Mouse (Mus musculus) left cerebral cortex, postnatal 14 days (tissue): ENCODE measurements at regions not wholly inside any gene's neighbourhood (a gene's known extent, or its start where the extent isn't known, plus 50 kb on each side); places are given as distances from the start of the nearest gene placed in this dataset.

ENCODE experiments used
- DNase-seq, 2 experiments: peaks; one replicate each; pipeline ENCODE4 v3.0.0; 2021 to 2022; ENCODE audit warnings: low spot score in 2 of 2, mixed read lengths in 1 of 2
- intact Hi-C: fragments of 180-260 bp; cut with DNase I; formaldehyde crosslinking; loops from one replicate; pipeline ENCODE4 v1.15.1; 2025

DNA sequence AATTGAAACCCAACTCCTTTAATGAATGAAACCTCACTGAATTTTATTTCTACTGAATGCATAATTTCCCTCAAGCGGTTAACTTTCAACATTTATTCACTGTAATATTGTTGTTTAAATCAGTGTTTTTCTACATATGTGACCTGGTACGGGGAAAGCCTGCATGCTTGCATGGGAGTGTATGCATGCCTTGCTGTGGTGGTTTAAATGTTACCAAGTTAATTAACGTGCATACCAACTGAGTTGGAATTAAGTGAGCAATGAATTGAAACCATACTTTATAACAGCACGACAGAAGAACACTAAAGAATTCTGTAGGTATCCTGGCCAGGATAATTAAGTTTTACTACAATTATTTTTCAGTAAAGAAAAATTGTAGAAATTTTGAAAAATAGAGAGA, 211.4 kb upstream of the Slc39a10 start:
- intact Hi-C loops = no loop called here
- no peak for DNase-seq

DNA sequence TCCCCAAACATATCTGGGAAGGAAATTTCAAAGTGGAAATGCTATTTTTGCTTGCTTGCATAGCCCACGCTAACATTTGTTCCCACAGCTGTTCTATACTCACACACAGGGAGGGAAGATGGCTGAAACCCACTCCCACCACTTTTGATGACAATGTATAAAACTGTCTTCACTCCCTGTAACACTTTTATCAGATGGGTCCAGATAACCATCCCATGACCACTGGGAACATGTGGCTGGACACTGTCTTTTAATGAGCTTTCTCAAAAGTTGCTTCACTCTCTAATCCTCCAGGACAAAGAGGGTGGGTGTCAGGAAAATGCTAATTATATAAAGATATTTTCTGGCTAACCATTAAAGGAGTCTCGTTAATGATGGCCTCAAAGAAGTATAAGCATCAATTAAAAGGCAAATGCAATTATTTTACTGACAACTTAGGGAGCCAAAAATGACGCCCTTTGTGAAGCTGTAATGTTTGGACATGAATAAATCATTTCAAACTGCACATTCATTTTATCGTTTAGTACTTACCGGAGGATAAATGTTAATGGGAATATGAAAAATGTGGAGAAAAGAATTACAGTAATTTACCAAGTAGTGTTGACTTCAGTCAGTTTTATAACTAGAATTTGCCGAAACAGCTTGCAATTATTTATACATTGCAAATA, 210.8 kb upstream of the Slc39a10 start:
- intact Hi-C loops = no loop called here
- peak; percentile 47 to 67 for DNase-seq

DNA sequence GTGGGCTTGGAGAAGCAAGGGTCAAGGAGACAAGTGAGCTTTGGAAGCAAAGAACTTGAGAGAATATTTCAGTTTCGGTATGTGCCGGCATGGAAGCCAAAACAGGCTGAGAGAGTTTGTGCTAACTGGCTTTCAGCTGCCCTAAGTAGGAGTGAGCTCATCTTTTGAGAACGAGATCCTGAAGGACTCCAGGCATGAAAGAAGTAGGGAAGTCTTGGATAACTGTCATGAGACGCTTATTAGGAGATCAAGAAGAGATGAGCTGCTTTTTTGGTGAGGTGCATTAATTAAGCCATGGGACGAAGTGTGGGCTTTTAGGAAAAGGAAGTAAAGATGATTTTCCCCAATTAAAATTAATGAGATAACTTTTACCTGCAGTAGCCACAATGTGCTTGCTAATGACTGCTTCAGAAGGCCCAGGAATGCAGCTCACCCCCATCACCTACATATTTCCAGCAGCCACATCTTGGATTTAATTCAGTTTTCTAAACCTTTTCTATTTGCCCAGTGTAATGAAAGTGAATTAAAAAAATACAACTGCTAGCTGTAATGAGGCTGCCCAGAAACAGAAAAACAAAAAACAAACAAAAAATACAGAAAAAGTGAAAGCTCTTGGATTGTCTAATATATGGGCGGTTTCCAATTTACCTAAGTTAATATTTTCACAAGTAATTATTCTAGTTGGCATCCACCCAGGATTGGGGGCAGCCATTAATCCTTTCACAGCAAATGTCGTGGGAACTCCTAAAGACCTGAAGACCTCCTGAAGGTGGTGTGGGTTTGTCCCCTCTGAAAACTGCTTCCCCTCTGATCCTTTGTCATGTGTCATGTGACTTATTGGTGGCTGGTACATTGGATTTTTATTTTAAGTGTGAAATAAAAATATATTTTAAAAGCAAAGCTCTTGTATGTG, 204.7 kb upstream of the Slc39a10 start:
- intact Hi-C loops = no loop called here
- no peak for DNase-seq

- DNase-seq = no peak
- intact Hi-C loops = no loop called here
Observed at GRCm38 (mm10) chr1:47094498-47094897, 201.8 kb upstream of the Slc39a10 start.

DNA sequence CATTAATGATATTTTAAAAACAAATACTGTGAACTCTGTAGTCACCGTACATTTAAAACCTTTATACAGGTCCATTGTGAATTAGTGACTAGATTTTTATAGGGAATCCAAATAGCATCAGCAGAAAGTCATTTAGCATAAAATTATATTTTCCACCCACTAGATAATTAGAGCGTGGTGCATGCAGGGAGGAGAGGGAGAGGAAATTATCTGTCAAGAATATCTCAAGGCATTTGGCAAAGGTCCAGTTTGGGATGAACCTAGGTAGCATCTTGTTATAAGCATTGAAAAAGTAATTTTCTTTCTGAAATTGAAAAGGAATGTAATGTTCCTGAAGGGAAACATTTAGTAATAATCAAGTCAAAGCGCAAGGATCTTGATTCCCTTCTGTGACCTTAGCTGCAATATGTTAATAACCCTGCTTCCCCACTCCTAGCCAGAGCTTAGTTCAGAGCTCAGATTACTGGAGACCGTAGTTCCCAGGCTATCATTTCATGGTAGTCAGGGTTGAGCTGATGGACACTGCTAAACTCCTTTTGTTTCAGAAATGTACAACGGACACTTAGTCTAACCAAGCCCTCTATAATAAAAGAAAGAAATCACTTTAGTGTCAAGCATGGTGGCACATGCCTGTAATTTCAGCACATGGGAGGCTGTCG, 200.8 kb upstream of the Slc39a10 start:
- no peak for DNase-seq
- intact Hi-C loops = no loop called here

DNA sequence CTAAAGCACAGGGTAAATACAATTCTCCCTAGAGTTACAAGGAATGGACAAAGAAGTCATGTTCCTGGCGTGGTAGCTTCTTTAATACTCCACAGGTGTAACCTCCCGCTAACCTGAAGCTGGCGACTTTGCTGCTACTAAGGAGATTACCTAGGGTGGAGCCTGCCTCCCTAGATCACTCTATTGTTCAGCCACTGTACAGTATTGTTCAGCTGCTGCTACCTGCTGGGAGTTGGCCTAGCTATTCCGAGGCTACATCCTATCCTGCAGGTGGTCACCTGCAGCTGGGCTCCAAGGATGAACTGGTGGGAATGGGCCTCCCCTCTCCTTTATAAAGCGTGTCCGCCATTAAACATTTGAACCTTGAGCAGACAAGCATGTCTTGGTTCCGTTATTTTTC, 183.8 kb upstream of the Slc39a10 start:
- intact Hi-C loops = no loop called here

GRCm38 (mm10) chr1:47058149-47058548, 165.5 kb upstream of the Slc39a10 start:
- DNase-seq = no peak
- intact Hi-C loops = no loop called here

More for the DNA sequence above, 183.8 kb upstream of the Slc39a10 start:
- DNase-seq = no peak

DNA sequence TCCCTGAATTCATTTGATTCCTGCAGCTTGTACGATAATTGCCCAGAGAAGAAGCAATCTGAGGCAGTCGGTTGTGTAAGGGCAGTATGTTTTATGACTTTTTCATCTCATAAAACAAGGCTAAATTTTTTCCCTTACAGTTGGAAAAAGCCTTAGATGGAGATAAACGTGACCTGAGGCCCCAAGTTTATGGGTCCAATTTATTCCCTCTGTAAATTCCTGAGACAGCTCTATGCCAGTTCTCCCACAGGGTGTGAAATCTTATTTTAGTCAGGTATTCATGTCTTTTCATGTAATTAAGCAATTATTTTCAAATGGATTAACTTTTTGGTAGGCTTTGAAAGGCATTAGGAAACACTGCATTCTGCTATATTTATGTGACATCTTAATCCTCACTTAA, 164.7 kb upstream of the Slc39a10 start:
- intact Hi-C loops = no loop called here
- no peak for DNase-seq

DNA sequence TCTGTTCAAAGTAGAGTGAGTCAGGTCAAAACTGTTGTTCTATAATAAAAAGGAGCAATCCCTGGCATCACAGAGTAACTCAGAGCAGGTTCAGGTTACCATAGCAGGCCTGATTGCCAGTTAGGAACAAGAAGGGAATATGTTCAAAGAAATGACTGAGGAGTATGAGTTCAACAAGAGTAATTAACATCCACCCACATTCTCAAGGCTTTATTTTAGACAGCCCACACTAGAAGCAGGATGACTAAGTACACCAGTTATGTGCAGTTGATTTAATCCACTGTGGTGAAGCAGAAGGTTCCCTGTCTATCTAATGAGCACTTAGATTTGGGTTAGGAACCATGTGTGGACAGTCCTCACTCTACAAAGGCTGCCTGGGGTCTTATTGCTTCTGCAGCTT, 158.5 kb upstream of the Slc39a10 start:
- DNase-seq = peak; percentile 2 to 22
- intact Hi-C loops = no loop called here

- intact Hi-C loops = no loop called here
- DNase-seq = no peak
Observed at GRCm38 (mm10) chr1:47050492-47050891, 157.8 kb upstream of the Slc39a10 start.

- intact Hi-C loops = no loop called here
- DNase-seq = no peak
Observed at GRCm38 (mm10) chr1:47037576-47037975, 144.9 kb upstream of the Slc39a10 start.

- DNase-seq = no peak
- intact Hi-C loops = no loop called here
Observed at GRCm38 (mm10) chr1:47019356-47019755, 126.7 kb upstream of the Slc39a10 start.

GRCm38 (mm10) chr1:47014526-47014925, 121.9 kb upstream of the Slc39a10 start:
- intact Hi-C loops = no loop called here
- DNase-seq = no peak

GRCm38 (mm10) chr1:47003746-47004145, 111.1 kb upstream of the Slc39a10 start:
- intact Hi-C loops = no loop called here
- peak in 1 of 2 experiments; percentile 40 for DNase-seq

GRCm38 (mm10) chr1:46999337-46999736, 106.7 kb upstream of the Slc39a10 start:
- intact Hi-C loops = no loop called here
- no peak for DNase-seq

GRCm38 (mm10) chr1:46985978-46986377, 93.3 kb upstream of the Slc39a10 start:
- no peak for DNase-seq
- intact Hi-C loops = no loop called here

- intact Hi-C loops = no loop called here
- no peak for DNase-seq
Observed at GRCm38 (mm10) chr1:46983093-46983492, 90.4 kb upstream of the Slc39a10 start.

GRCm38 (mm10) chr1:46970470-46970869, 77.8 kb upstream of the Slc39a10 start:
- intact Hi-C loops = no loop called here

GRCm38 (mm10) chr1:46968361-46968760, 75.7 kb upstream of the Slc39a10 start:
- intact Hi-C loops = no loop called here
- no peak for DNase-seq

More at GRCm38 (mm10) chr1:46970470-46970869, 77.8 kb upstream of the Slc39a10 start:
- DNase-seq = peak; percentile 51 to 69

GRCm38 (mm10) chr1:46966917-46967266, 74.2 kb upstream of the Slc39a10 start:
- DNase-seq = no peak
- intact Hi-C loops = loop anchor here (2.0 kb wide), 1 partner anchor 114 kb away; no protein-coding TSS in a partner anchor
